Mouse (Mus musculus) forebrain, postnatal 0 days (tissue): ENCODE data around the gene Zmym4. TPM values are rescaled to one million over a fixed set of nuclear protein-coding genes. Genes with fewer than 3 reads are reported as not detected.

Experiments
- ATAC-seq: fragments of 200-750 bp; cut with Nextera tagmentation; 2 replicates; pipeline ENCODE4 v1.8.0; 2017; ENCODE audit warnings: mild to moderate bottlenecking, moderate library complexity
- DNase-seq: peaks from one replicate; pipeline ENCODE4 v3.0.0-alpha.2; 2015
- H3K27ac ChIP-seq: fragments of 300-500 bp; sonication (generic); 2 replicates; pipeline ENCODE4 v1.5.1; 2014; ENCODE audit warnings: low read depth, mild to moderate bottlenecking, antibody characterized with exemption, low read length, moderate library complexity, mixed read lengths
- H3K27me3 ChIP-seq: fragments of 300-500 bp; sonication (generic); 2 replicates; pipeline ENCODE4 v1.6.1; 2014; ENCODE audit warnings: mild to moderate bottlenecking, low read length, mixed read lengths; ENCODE audit not compliant: insufficient read depth
- H3K36me3 ChIP-seq: fragments of 300-500 bp; sonication (generic); 2 replicates; pipeline ENCODE4 v1.6.1; 2014; ENCODE audit warnings: mild to moderate bottlenecking, moderate library complexity; ENCODE audit not compliant: insufficient read depth
- H3K4me1 ChIP-seq: fragments of 300-500 bp; sonication (generic); 2 replicates; pipeline ENCODE4 v1.6.1; 2014; ENCODE audit warnings: antibody characterized with exemption; ENCODE audit not compliant: insufficient read depth
- H3K4me2 ChIP-seq: fragments of 300-500 bp; sonication (generic); 2 replicates; pipeline ENCODE4 v1.6.1; 2014; ENCODE audit warnings: low read depth, mild to moderate bottlenecking, moderate library complexity
- H3K4me3 ChIP-seq: fragments of 300-500 bp; sonication (generic); 2 replicates; pipeline ENCODE4 v1.5.1; 2014; ENCODE audit warnings: low read depth, low read length, mixed read lengths
- H3K9ac ChIP-seq: fragments of 300-500 bp; sonication (generic); 2 replicates; pipeline ENCODE4 v1.6.1; 2014; ENCODE audit warnings: mild to moderate bottlenecking
- H3K9me3 ChIP-seq: fragments of 300-500 bp; sonication (generic); 2 replicates; pipeline ENCODE4 v1.6.1; 2016; ENCODE audit warnings: low read length
- CTCF ChIP-seq: sonication (generic); IDR thresholded peaks from 2 replicates; pipeline ENCODE4 v1.5.1; 2016; ENCODE audit warnings: antibody characterized with exemption, control low read depth, low read depth
- WGBS: fragments of 180-500 bp; shearing (Covaris S2); extraction: QIAGEN DNeasy Blood & Tissue Kit; methylation state at CpG from one replicate; pipeline ENCODE4 v1.1.7; 2014; 5-methylcytosine and 5-hydroxymethylcytosine counted together
- polyA plus RNA-seq: library from polyadenylated mRNA; unstranded; fragments of >200 nt; fragmentation: Nextera tagmentation; extraction: Ambion mirVana; gene quantifications from 2 replicates; pipeline ENCODE4 v1.2.1, GENCODE M21; 2015
- total RNA-seq: library from RNA; depleted of rRNA; stranded (reverse); fragments of >200 nt; gene quantifications from 2 replicates; pipeline ENCODE4 v1.2.3, GENCODE M21; 2014

Zmym4 gene
- total and polyA plus RNA-seq, 2 experiments from 2014 or later, result 17.3 to 68.7 TPM

DNA sequence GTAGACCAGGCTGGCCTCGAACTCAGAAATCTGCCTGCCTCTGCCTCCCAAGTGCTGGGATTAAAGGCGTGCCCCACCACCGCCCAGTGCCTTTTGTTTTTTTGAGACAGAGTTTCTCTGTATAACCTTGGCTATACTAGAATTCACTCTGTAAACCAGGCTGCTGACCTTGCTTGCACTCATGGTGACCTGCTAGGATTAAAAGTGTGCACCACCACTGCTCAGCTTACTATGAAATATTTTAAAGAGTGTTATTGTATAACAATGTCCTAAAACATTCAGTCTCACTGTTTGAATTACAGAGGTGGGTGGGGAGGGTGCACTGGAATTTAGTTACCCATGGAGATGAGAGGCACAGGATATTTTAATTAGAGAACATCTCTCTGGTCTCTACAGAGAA is 25.1 kb downstream of the Zmym4 start:
- Histone ChIP-seq H3K27me3 (no peaks in the 10 kb centered on the region), H3K27ac (no peak overlapping the region), H3K9ac (no peak overlapping the region), H3K4me2 (no peak overlapping the region), H3K9me3 (no peaks in the 10 kb centered on the region), H3K4me3 (no peak overlapping the region), H3K4me1 (no peaks in the 10 kb centered on the region), H3K36me3 (no peaks in the 10 kb centered on the region; the same call in none of the 2 replicates)
- ATAC-seq (no peak), DNase-seq (no peak)
- no peak for TF ChIP-seq CTCF
- 97% methylated on average over 3 of the region's 3 CpGs for WGBS

DNA sequence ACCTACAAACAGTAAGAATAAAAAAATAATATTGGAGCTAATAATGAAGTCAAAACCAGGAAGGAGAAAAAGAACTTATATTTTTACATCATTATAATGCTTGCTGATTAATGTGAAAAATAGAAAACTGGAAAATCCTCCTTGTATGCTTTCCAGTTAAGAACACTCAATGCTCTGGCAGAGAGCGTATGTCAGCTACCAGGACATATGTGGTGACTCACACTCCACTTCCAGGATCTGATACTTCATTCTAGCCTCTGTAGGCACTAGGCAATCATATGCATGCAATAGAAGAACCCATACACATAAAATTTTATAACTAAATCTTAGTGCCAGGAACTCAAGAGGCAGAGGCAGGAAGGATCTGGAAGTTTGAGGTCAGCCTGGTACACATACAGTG is 40.2 kb downstream of the Zmym4 start:
- TF ChIP-seq CTCF, result no peak
- no peak overlapping the region for H3K27ac ChIP-seq
- H3K9me3 ChIP-seq, result no peaks in the 10 kb centered on the region
- no peak overlapping the region for H3K4me2 ChIP-seq
- ATAC-seq, result no peak
- H3K9ac ChIP-seq, result no peak overlapping the region
- no peaks in the 10 kb centered on the region for H3K27me3 ChIP-seq
- H3K4me3 ChIP-seq, result no peak overlapping the region
- WGBS, result 82% methylated on average over 1 of the region's 1 CpGs
- DNase-seq, result no peak
- H3K4me1 ChIP-seq, result no peaks in the 10 kb centered on the region
- peaks cover 3% of the 10 kb centered on the region; the same call in 1 of the 2 replicates for H3K36me3 ChIP-seq

DNA sequence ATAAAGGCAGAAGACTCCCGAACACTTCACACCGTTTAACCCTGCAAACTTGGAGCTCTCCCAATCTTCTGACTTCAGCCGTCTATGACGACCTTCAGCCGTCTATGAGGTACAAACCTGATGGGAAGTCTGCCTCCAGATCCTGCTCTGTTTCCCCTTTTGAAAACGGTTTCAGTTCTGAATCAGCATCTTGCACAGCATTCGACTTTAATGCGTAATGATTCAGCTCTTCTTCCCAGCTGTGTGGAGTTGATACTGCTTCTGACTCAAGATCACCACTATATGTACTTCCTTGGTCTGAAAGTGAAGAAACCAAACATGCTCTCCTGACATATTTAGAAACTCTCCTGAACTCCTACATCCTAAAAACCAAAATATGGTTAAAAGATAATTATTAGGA is 78.1 kb downstream of the Zmym4 start:
- Histone ChIP-seq H3K4me3 (no peak overlapping the region), H3K27me3 (no peaks in the 10 kb centered on the region), H3K9me3 (no peaks in the 10 kb centered on the region), H3K9ac (no peak overlapping the region), H3K27ac (no peak overlapping the region), H3K4me2 (no peak overlapping the region), H3K36me3 (peaks cover 45% of the 10 kb centered on the region), H3K4me1 (no peaks in the 10 kb centered on the region)
- TF ChIP-seq CTCF, result no peak
- 90% methylated on average over 8 of the region's 8 CpGs for WGBS
- no peak for ATAC-seq
- no peak for DNase-seq

DNA sequence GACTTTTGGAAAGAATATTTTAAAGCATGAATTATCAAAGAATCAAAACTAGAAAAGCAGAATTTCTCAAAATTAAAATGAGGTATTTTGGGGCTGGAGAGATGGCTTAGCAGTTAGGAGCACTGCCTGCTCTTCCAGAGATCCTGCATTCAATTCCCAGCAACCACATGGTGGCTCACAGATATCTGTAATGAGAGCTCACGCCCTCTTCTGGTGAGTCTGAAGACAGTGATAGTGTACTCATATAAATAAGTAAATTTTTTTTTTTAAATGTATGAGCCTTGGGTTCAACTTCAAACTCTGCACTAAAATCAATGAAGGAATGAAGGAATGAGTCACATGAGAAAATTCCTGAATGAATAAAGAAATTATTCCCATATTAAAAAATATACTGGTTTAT is 82.0 kb downstream of the Zmym4 start:
- peak; percentile 57 for TF ChIP-seq CTCF
- no peak overlapping the region for H3K4me3 ChIP-seq
- no peaks in the 10 kb centered on the region for H3K4me1 ChIP-seq
- H3K36me3 ChIP-seq, result peaks cover 42% of the 10 kb centered on the region
- DNase-seq (peak; percentile 21), ATAC-seq (no peak; the same call in 1 of the 2 replicates)
- no peak overlapping the region for H3K4me2 ChIP-seq
- H3K27me3 ChIP-seq, result no peaks in the 10 kb centered on the region
- H3K9ac ChIP-seq, result no peak overlapping the region
- H3K9me3 ChIP-seq, result no peaks in the 10 kb centered on the region
- WGBS, result 53% methylated on average over 1 of the region's 1 CpGs
- no peak overlapping the region for H3K27ac ChIP-seq

DNA sequence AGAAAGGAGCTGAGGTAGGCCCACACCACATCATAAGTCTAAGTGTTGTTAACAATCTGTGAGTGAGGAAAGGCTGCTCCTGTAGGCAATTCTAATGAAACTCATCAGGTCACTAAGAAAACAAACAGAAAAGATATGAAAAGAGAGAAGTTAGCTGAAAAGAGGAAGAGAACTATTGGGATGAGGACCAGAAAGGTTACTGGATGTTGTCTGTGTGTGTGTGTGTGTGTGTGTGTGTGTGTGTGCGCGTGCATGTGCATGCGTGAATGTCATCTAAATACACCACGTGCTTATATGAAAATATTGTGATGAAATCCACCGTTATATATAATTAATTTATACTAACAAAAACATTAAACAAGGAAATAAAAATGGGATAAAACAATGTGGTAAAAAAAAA is 84.3 kb downstream of the Zmym4 start:
- no peaks in the 10 kb centered on the region for H3K9me3 ChIP-seq
- H3K27ac ChIP-seq, result no peak overlapping the region
- H3K36me3 ChIP-seq, result peaks cover 31% of the 10 kb centered on the region
- no peak overlapping the region for H3K9ac ChIP-seq
- no peak overlapping the region for H3K4me2 ChIP-seq
- ATAC-seq (no peak), DNase-seq (no peak)
- 90% methylated on average over 5 of the region's 5 CpGs for WGBS
- no peak for TF ChIP-seq CTCF
- H3K4me3 ChIP-seq, result no peak overlapping the region
- H3K27me3 ChIP-seq, result no peaks in the 10 kb centered on the region
- H3K4me1 ChIP-seq, result no peaks in the 10 kb centered on the region

DNA sequence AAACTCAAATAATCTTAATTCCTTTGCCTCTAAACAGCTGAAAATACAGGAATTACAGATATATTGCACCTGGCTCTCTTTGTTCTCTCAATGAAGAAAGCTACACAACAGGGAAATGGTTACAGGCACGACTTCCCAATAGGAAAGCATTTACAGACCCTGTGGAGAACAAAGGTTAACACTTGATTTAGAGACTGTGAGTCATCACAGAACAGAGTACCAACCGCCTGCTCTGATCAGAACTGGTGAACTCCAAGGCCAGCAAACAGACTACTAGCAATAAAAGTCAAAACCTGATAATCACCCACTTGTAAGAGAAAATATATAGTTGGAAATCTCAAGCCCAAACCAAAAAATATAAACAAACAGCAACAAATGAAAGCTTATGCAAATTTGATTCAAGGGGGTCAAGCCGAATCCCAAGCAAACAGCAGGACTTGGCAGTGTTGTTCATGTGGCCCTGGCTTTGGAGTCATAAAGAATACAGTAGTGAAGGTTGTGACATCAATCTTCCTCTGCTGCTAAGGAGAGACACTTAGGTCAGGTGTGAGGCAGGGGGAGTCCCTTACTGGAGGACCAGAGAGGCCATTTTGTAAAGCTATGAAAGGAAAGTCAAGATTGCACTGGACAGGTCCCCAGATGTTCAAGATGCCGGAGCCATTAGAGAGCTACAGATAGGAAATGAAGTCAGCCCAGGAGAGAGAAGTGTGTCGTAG is 88.2 kb downstream of the Zmym4 start:
- no peak overlapping the region for H3K27ac ChIP-seq

DNA sequence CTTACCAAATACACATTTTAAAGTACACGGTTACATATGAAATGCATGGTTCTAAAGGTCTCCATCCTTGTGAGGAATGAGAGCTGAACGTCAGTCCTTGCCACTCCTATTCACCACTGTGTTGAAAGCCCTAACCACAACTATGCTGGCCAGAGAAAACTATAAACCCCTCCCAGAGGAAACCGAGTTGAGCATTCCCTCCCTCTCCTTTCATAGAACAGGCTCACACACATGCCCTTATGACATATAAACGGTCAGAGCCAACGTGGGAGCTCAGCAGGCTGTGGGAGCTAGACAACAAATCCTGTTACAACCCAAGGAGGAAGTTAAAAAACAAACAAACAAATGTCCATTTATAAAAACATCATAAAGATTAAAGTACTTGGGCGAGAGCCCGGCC is 95.2 kb downstream of the Zmym4 start:
- Histone ChIP-seq H3K27ac (no peak overlapping the region), H3K4me1 (no peaks in the 10 kb centered on the region), H3K9ac (no peak overlapping the region), H3K4me3 (no peak overlapping the region), H3K9me3 (no peaks in the 10 kb centered on the region), H3K4me2 (no peak overlapping the region), H3K27me3 (no peaks in the 10 kb centered on the region), H3K36me3 (peaks cover 42% of the 10 kb centered on the region)
- ATAC-seq (no peak), DNase-seq (no peak)
- 77% methylated on average over 7 of the region's 7 CpGs for WGBS
- TF ChIP-seq CTCF, result no peak

More for the DNA sequence above, 88.2 kb downstream of the Zmym4 start:
- Histone ChIP-seq H3K9me3 (no peaks in the 10 kb centered on the region), H3K4me3 (no peak overlapping the region), H3K36me3 (peaks cover 35% of the 10 kb centered on the region), H3K4me2 (no peak overlapping the region), H3K4me1 (no peaks in the 10 kb centered on the region), H3K9ac (no peak overlapping the region), H3K27me3 (no peaks in the 10 kb centered on the region)
- 86% methylated on average over 5 of the region's 5 CpGs for WGBS
- ATAC-seq, result no peak
- no peak for DNase-seq
- no peak for TF ChIP-seq CTCF
